Comparison of ENCODE assay signal across 9 mouse cellular contexts in genomic region chr2:4555221-4555631, GRCm38 (mm10).
DNase-seq lines count a peak whose midpoint lies in the region; ATAC-seq lines count a peak whose summit lies in the region.
"Had no signal": no experiment of that assay in that cellular context is flagged by ENCODE, and none has a peak within 500 bp of the region (broad histone marks: within the 10 kb centered on the region; RNA-seq: fewer than 3 reads in every experiment).

No protein-coding gene starts in this region.

- H3K9me3 ChIP-seq in heart, embryonic 12.5 days (replicated peaks) = no peaks in the 10 kb centered on the region
- H3K9me3 ChIP-seq in limb, embryonic 12.5 days = no peaks in the 10 kb centered on the region

- 36% methylated on average over 7 of the region's 7 CpGs for WGBS in heart, embryonic 12.5 days
- WGBS in limb, embryonic 12.5 days = 9% methylated on average over 7 of the region's 7 CpGs

- intact Hi-C loops in left cerebral cortex, postnatal 14 days (cut with DNase I) = no loop called here
- intact Hi-C loops in left cerebral cortex, postnatal 4 days (cut with DNase I) = no loop called here

- ATAC-seq in heart, embryonic 12.5 days (ENCODE audit: insufficient number of reproducible peaks, low FRiP score) = no peak
- ATAC-seq in limb, embryonic 12.5 days (ENCODE audit: insufficient number of reproducible peaks, insufficient read depth, low FRiP score, low TSS enrichment, low read depth) = no peak

- peak; percentile 59 for DNase-seq in adrenal gland, adult 2 months
- DNase-seq in adrenal gland, adult 18-20 months (ENCODE audit: low spot score in 2 of 2) = no peak
- peak; percentile 37 for DNase-seq in adrenal gland, postnatal 10 days
- DNase-seq in left cerebral cortex, postnatal 14 days (ENCODE audit: low spot score in 2 of 2) = no peak
- no peak for DNase-seq in left cerebral cortex, postnatal 4 days
- no peak for DNase-seq in cerebellum, adult 9-10 months

- H3K4me3 ChIP-seq in heart, embryonic 12.5 days = no peak overlapping the region
- H3K4me3 ChIP-seq in limb, embryonic 12.5 days (replicated peaks) = no peak overlapping the region
- H3K4me3 ChIP-seq: erythroblast, embryonic 14.5 days had no signal

- H3K36me3 ChIP-seq in heart, embryonic 12.5 days = peaks cover 10% of the 10 kb centered on the region
- H3K36me3 ChIP-seq in limb, embryonic 12.5 days = peaks cover 27% of the 10 kb centered on the region

- no peak overlapping the region for H3K9ac ChIP-seq in heart, embryonic 12.5 days
- H3K9ac ChIP-seq in limb, embryonic 12.5 days (replicated peaks) = no peak overlapping the region

- peaks cover 49% of the 10 kb centered on the region for H3K4me1 ChIP-seq in heart, embryonic 12.5 days (replicated peaks)
- peaks cover 62% of the 10 kb centered on the region for H3K4me1 ChIP-seq in limb, embryonic 12.5 days (replicated peaks)

- no peak overlapping the region for H3K4me2 ChIP-seq in heart, embryonic 12.5 days
- H3K4me2 ChIP-seq in limb, embryonic 12.5 days = no peak overlapping the region

- H3K27me3 ChIP-seq in heart, embryonic 12.5 days (replicated peaks) = no peaks in the 10 kb centered on the region
- no peaks in the 10 kb centered on the region for H3K27me3 ChIP-seq in limb, embryonic 12.5 days

- H3K27ac ChIP-seq in heart, embryonic 12.5 days (ENCODE audit: poor library complexity, severe bottlenecking) = peak overlapping the region; percentile 18; the same call in 1 of the 2 replicates
- H3K27ac ChIP-seq in limb, embryonic 12.5 days = peak overlapping the region; percentile 84

Comparison
In these comparisons a context has a peak if more than half of its experiments do, and no peak if none do; other contexts are left out.
1. DNase-seq: peak in adrenal gland, adult 2 months (single experiment) and adrenal gland, postnatal 10 days (single experiment); none in adrenal gland, adult 18-20 months (0 of 2), left cerebral cortex, postnatal 14 days (0 of 2), left cerebral cortex, postnatal 4 days (single experiment) and cerebellum, adult 9-10 months (single experiment).